Mouse (Mus musculus) embryonic facial prominence, embryonic 11.5 days (tissue): ENCODE measurements around the gene Clasp2. TPM values are rescaled to one million over a fixed set of nuclear protein-coding genes. Genes with fewer than 3 reads are reported as not detected.

ENCODE experiments used
- polyA plus RNA-seq: library from polyadenylated mRNA; unstranded; fragments of >200 nt; fragmentation: Nextera tagmentation; extraction: Ambion mirVana; gene quantifications from 2 replicates; pipeline ENCODE4 v1.2.1, GENCODE M21; 2014

Clasp2 gene
- polyA plus RNA-seq, 1 experiment from 2014 or later, result 30.2 TPM

Other genes with a start within 250 kb of the Clasp2 start
- gene Pdcd6ip, start 33.2 kb upstream of the Clasp2 start, polyA plus RNA-seq, result 46.1 and 51.4 TPM in 2 replicates
- 40.6 and 43.2 TPM in 2 replicates for gene Ubp1, start 189.5 kb downstream of the Clasp2 start, polyA plus RNA-seq